Mouse (Mus musculus): Measurements from ENCODE around the gene Rrm1.

- TF ChIP-seq USF1 (IDR thresholded peaks at IDR 0.05; ENCODE audit: low read depth) = no peak
- TF ChIP-seq CTCF (IDR thresholded peaks at IDR 0.05; ENCODE audit: control insufficient read depth, insufficient read depth, insufficient read length) = no peak
- TF ChIP-seq FOSL1 (IDR thresholded peaks at IDR 0.05; ENCODE audit: insufficient read depth, low read length, poor library complexity, severe bottlenecking) = no peak
- TF ChIP-seq MYOD1 (IDR thresholded peaks at IDR 0.05; ENCODE audit: control insufficient read depth, insufficient read length, low read depth) = no peak
- no peak for TF ChIP-seq MAX (IDR thresholded peaks at IDR 0.05)
Measured at GRCm38 (mm10) chr7:102404118-102404517, 37.4 kb upstream of the Rrm1 start.

Measured in C2C12 (cell line).